Mouse (Mus musculus) cerebellum, postnatal 10 days (tissue): ENCODE results near the gene Scfd2.

Source experiments
- DNase-seq, 2 experiments: peaks; one replicate each; pipeline ENCODE4 v3.0.0; 2021; ENCODE audit warnings: mixed read lengths in 2 of 2

Scfd2 gene

GRCm38 (mm10) chr5:74531630-74532280, at the start of gene Scfd2:
TSS of gene Scfd2 (minus strand) at chr5:74531759.
- DNase-seq, result peak; percentile 99

GRCm38 (mm10) chr5:74571767-74572166, 40.2 kb upstream of the Scfd2 start:
- no peak for DNase-seq

GRCm38 (mm10) chr5:74561151-74561550, 29.6 kb upstream of the Scfd2 start:
- peak in 1 of 2 experiments; percentile 9 for DNase-seq

GRCm38 (mm10) chr5:74549566-74549965, 18.0 kb upstream of the Scfd2 start:
- no peak for DNase-seq

- DNase-seq, result no peak
Measured at GRCm38 (mm10) chr5:74545606-74546005, 14.0 kb upstream of the Scfd2 start.

- DNase-seq, result no peak
Measured at GRCm38 (mm10) chr5:74536180-74536947, 4.8 kb upstream of the Scfd2 start.

GRCm38 (mm10) chr5:74535240-74536021, 3.9 kb upstream of the Scfd2 start, which contains the start of gene Fip1l1:
TSS of gene Fip1l1 (plus strand) at chr5:74535449.
- DNase-seq, result peak; percentile 96 to 97

- DNase-seq, result no peak
Measured at GRCm38 (mm10) chr5:74530785-74531184, 774 bp downstream of the Scfd2 start.

GRCm38 (mm10) chr5:74527025-74527424, 4.5 kb downstream of the Scfd2 start:
- DNase-seq, result no peak

- peak; percentile 65 to 68 for DNase-seq
Measured at GRCm38 (mm10) chr5:74511686-74512085, 19.9 kb downstream of the Scfd2 start.

GRCm38 (mm10) chr5:74492705-74493104, 38.9 kb downstream of the Scfd2 start:
- DNase-seq, result no peak

- no peak for DNase-seq
Measured at GRCm38 (mm10) chr5:74484646-74485045, 46.9 kb downstream of the Scfd2 start.

- peak in 1 of 2 experiments; percentile 7 for DNase-seq
Measured at GRCm38 (mm10) chr5:74482633-74483032, 48.9 kb downstream of the Scfd2 start.

GRCm38 (mm10) chr5:74482034-74482433, 49.5 kb downstream of the Scfd2 start:
- DNase-seq, result peak; percentile 46 to 66

- DNase-seq, result no peak
Measured at GRCm38 (mm10) chr5:74480409-74480808, 51.1 kb downstream of the Scfd2 start.

- no peak for DNase-seq
Measured at GRCm38 (mm10) chr5:74479947-74480346, 51.6 kb downstream of the Scfd2 start.

- DNase-seq, result no peak
Measured at GRCm38 (mm10) chr5:74479157-74479556, 52.4 kb downstream of the Scfd2 start.

- DNase-seq, result no peak
Measured at GRCm38 (mm10) chr5:74476551-74476950, 55.0 kb downstream of the Scfd2 start.

- no peak for DNase-seq
Measured at GRCm38 (mm10) chr5:74473117-74473516, 58.4 kb downstream of the Scfd2 start.

- no peak for DNase-seq
Measured at GRCm38 (mm10) chr5:74470819-74471218, 60.7 kb downstream of the Scfd2 start.

- DNase-seq, result no peak
Measured at GRCm38 (mm10) chr5:74469620-74470019, 61.9 kb downstream of the Scfd2 start.

GRCm38 (mm10) chr5:74467753-74468152, 63.8 kb downstream of the Scfd2 start:
- no peak for DNase-seq

- DNase-seq, result no peak
Measured at GRCm38 (mm10) chr5:74456759-74457158, 74.8 kb downstream of the Scfd2 start.
